Mouse (Mus musculus): ENCODE data around the gene Fbl. TPM values are rescaled to one million over a fixed set of nuclear protein-coding genes. Genes with fewer than 3 reads are reported as not detected.

Fbl gene
- polyA plus RNA-seq, 1 experiment, result 155 TPM

- no peak overlapping the region for H3K4me3 ChIP-seq
- H3K36me3 ChIP-seq (ENCODE audit: control insufficient read depth, insufficient read depth), result peaks cover 35% of the 10 kb centered on the region
- no peak overlapping the region for H3ac ChIP-seq (ENCODE audit: control insufficient read depth, insufficient read length)
- H3K4me2 ChIP-seq (ENCODE audit: low read depth), result no peak overlapping the region
- H3K27me3 ChIP-seq (ENCODE audit: control insufficient read depth, insufficient read depth, insufficient read length), result no peaks in the 10 kb centered on the region
- H3K79me2 ChIP-seq (ENCODE audit: control insufficient read depth, insufficient read depth), result no peaks in the 10 kb centered on the region
- no peak for TF ChIP-seq MAX (IDR thresholded peaks at IDR 0.05; ENCODE audit: low read depth)
- TF ChIP-seq TCF12 (IDR thresholded peaks at IDR 0.05; ENCODE audit: insufficient read depth, poor library complexity, severe bottlenecking), result no peak
- TF ChIP-seq REST (IDR thresholded peaks at IDR 0.05; ENCODE audit: insufficient read depth, insufficient read length), result no peak
- TF ChIP-seq SRF (IDR thresholded peaks at IDR 0.05; ENCODE audit: control insufficient read depth, insufficient read length, low read depth), result no peak
- no peak for TF ChIP-seq MYOG (IDR thresholded peaks at IDR 0.05; ENCODE audit: control insufficient read depth in 1 of 3, insufficient read depth in 1 of 3, insufficient read length in 2 of 3, low read depth in 2 of 3)
- TF ChIP-seq POLR2A (IDR thresholded peaks at IDR 0.05; ENCODE audit: insufficient read length, low read depth), result no peak
- no peak for TF ChIP-seq POLR2AphosphoS2 (IDR thresholded peaks at IDR 0.05; ENCODE audit: insufficient read length, low read depth)
- TF ChIP-seq CEBPB (IDR thresholded peaks at IDR 0.05; ENCODE audit: insufficient read depth, poor library complexity, severe bottlenecking), result no peak
- TF ChIP-seq MYOD1 (IDR thresholded peaks at IDR 0.05; ENCODE audit: control insufficient read depth in 1 of 3, insufficient read length in 2 of 3, low read depth in 2 of 3), result no peak
- TF ChIP-seq E2F4 (IDR thresholded peaks at IDR 0.05; ENCODE audit: insufficient read depth), result no peak
- TF ChIP-seq USF1 (IDR thresholded peaks at IDR 0.05; ENCODE audit: low read depth), result no peak
- TF ChIP-seq TCF3 (IDR thresholded peaks at IDR 0.05; ENCODE audit: insufficient read length, low read depth), result no peak
Observed at GRCm38 (mm10) chr7:28185884-28186283, 16.4 kb downstream of the Fbl start.

GRCm38 (mm10) chr7:28186631-28187030 lies 17.1 kb downstream of the Fbl start:
- no peaks in the 10 kb centered on the region for H3K79me2 ChIP-seq (ENCODE audit: control insufficient read depth, insufficient read depth)
- no peak overlapping the region for H3K4me3 ChIP-seq
- H3ac ChIP-seq (ENCODE audit: control insufficient read depth, insufficient read length), result no peak overlapping the region
- peaks cover 33% of the 10 kb centered on the region for H3K36me3 ChIP-seq (ENCODE audit: control insufficient read depth, insufficient read depth)
- no peak overlapping the region for H3K4me2 ChIP-seq (ENCODE audit: low read depth)
- TF ChIP-seq TCF12 (IDR thresholded peaks at IDR 0.05; ENCODE audit: insufficient read depth, poor library complexity, severe bottlenecking) (no peak), E2F4 (IDR thresholded peaks at IDR 0.05; ENCODE audit: insufficient read depth) (no peak), MYOD1 (IDR thresholded peaks at IDR 0.05; ENCODE audit: control insufficient read depth in 1 of 3, insufficient read length in 2 of 3, low read depth in 2 of 3) (no peak), USF1 (IDR thresholded peaks at IDR 0.05; ENCODE audit: low read depth) (no peak), MYOG (IDR thresholded peaks at IDR 0.05; ENCODE audit: control insufficient read depth in 1 of 3, insufficient read depth in 1 of 3, insufficient read length in 2 of 3, low read depth in 2 of 3) (no peak), TCF3 (IDR thresholded peaks at IDR 0.05; ENCODE audit: insufficient read length, low read depth) (no peak), POLR2AphosphoS2 (IDR thresholded peaks at IDR 0.05; ENCODE audit: insufficient read length, low read depth) (no peak), SRF (IDR thresholded peaks at IDR 0.05; ENCODE audit: control insufficient read depth, insufficient read length, low read depth) (no peak), POLR2A (IDR thresholded peaks at IDR 0.05; ENCODE audit: insufficient read length, low read depth) (no peak), REST (IDR thresholded peaks at IDR 0.05; ENCODE audit: insufficient read depth, insufficient read length) (no peak), CEBPB (IDR thresholded peaks at IDR 0.05; ENCODE audit: insufficient read depth, poor library complexity, severe bottlenecking) (no peak)
- no peaks in the 10 kb centered on the region for H3K27me3 ChIP-seq (ENCODE audit: control insufficient read depth, insufficient read depth, insufficient read length)

- Histone ChIP-seq H3K79me2 (ENCODE audit: control insufficient read depth, insufficient read depth) (no peaks in the 10 kb centered on the region), H3K4me2 (ENCODE audit: low read depth) (no peak overlapping the region), H3K27me3 (ENCODE audit: control insufficient read depth, insufficient read depth, insufficient read length) (no peaks in the 10 kb centered on the region), H3K36me3 (ENCODE audit: control insufficient read depth, insufficient read depth) (peaks cover 18% of the 10 kb centered on the region), H3K4me3 (no peak overlapping the region), H3ac (ENCODE audit: control insufficient read depth, insufficient read length) (no peak overlapping the region)
- TF ChIP-seq POLR2A (IDR thresholded peaks at IDR 0.05; ENCODE audit: insufficient read length, low read depth) (no peak), USF1 (IDR thresholded peaks at IDR 0.05; ENCODE audit: low read depth) (no peak), MYOG (IDR thresholded peaks at IDR 0.05; ENCODE audit: control insufficient read depth in 1 of 3, insufficient read depth in 1 of 3, insufficient read length in 2 of 3, low read depth in 2 of 3) (no peak), MAX (IDR thresholded peaks at IDR 0.05; ENCODE audit: low read depth) (no peak), TCF3 (IDR thresholded peaks at IDR 0.05; ENCODE audit: insufficient read length, low read depth) (no peak), SRF (IDR thresholded peaks at IDR 0.05; ENCODE audit: control insufficient read depth, insufficient read length, low read depth) (no peak), REST (IDR thresholded peaks at IDR 0.05; ENCODE audit: insufficient read depth, insufficient read length) (no peak), CEBPB (IDR thresholded peaks at IDR 0.05; ENCODE audit: insufficient read depth, poor library complexity, severe bottlenecking) (no peak), POLR2AphosphoS2 (IDR thresholded peaks at IDR 0.05; ENCODE audit: insufficient read length, low read depth) (no peak), MYOD1 (IDR thresholded peaks at IDR 0.05; ENCODE audit: control insufficient read depth in 1 of 3, insufficient read length in 2 of 3, low read depth in 2 of 3) (no peak), TCF12 (IDR thresholded peaks at IDR 0.05; ENCODE audit: insufficient read depth, poor library complexity, severe bottlenecking) (no peak), E2F4 (IDR thresholded peaks at IDR 0.05; ENCODE audit: insufficient read depth) (no peak)
Observed at GRCm38 (mm10) chr7:28191489-28191888, 22.0 kb downstream of the Fbl start.

GRCm38 (mm10) chr7:28191903-28192302 lies 22.4 kb downstream of the Fbl start:
- H3K36me3 ChIP-seq (ENCODE audit: control insufficient read depth, insufficient read depth), result peaks cover 18% of the 10 kb centered on the region
- H3K79me2 ChIP-seq (ENCODE audit: control insufficient read depth, insufficient read depth), result no peaks in the 10 kb centered on the region
- no peak overlapping the region for H3K4me3 ChIP-seq
- H3K27me3 ChIP-seq (ENCODE audit: control insufficient read depth, insufficient read depth, insufficient read length), result no peaks in the 10 kb centered on the region
- TF ChIP-seq MYOD1 (IDR thresholded peaks at IDR 0.05; ENCODE audit: control insufficient read depth in 1 of 3, insufficient read length in 2 of 3, low read depth in 2 of 3) (no peak), TCF12 (IDR thresholded peaks at IDR 0.05; ENCODE audit: insufficient read depth, poor library complexity, severe bottlenecking) (no peak), CEBPB (IDR thresholded peaks at IDR 0.05; ENCODE audit: insufficient read depth, poor library complexity, severe bottlenecking) (no peak), MAX (IDR thresholded peaks at IDR 0.05; ENCODE audit: low read depth) (no peak), POLR2A (IDR thresholded peaks at IDR 0.05; ENCODE audit: insufficient read length, low read depth) (no peak), SRF (IDR thresholded peaks at IDR 0.05; ENCODE audit: control insufficient read depth, insufficient read length, low read depth) (no peak), USF1 (IDR thresholded peaks at IDR 0.05; ENCODE audit: low read depth) (no peak), MYOG (IDR thresholded peaks at IDR 0.05; ENCODE audit: control insufficient read depth in 1 of 3, insufficient read depth in 1 of 3, insufficient read length in 2 of 3, low read depth in 2 of 3) (no peak), POLR2AphosphoS2 (IDR thresholded peaks at IDR 0.05; ENCODE audit: insufficient read length, low read depth) (no peak)
- H3ac ChIP-seq (ENCODE audit: control insufficient read depth, insufficient read length), result no peak overlapping the region
- H3K4me2 ChIP-seq (ENCODE audit: low read depth), result no peak overlapping the region

Data from myocyte (in vitro differentiated cells).